Mouse (Mus musculus) testis, adult 2 months (tissue): ENCODE measurements around the gene Epb41l3. TPM values are rescaled to one million over a fixed set of nuclear protein-coding genes. Genes with fewer than 3 reads are reported as not detected.

Experiments
- H3K27ac ChIP-seq: fragments of 200-500 bp; 2 replicates; pipeline ENCODE4 v1.5.1; 2012; ENCODE audit warnings: low read depth, low read length; ENCODE audit not compliant: control insufficient read depth, insufficient read depth
- H3K27me3 ChIP-seq: fragments of 200-500 bp; 2 replicates; pipeline ENCODE4 v1.6.1; 2012; ENCODE audit warnings: mild to moderate bottlenecking, low read length, moderate library complexity; ENCODE audit not compliant: control insufficient read depth, insufficient read depth
- H3K36me3 ChIP-seq: fragments of 200-500 bp; 2 replicates; pipeline ENCODE4 v1.6.1; 2012; ENCODE audit warnings: mild to moderate bottlenecking, low read length; ENCODE audit not compliant: control insufficient read depth, insufficient read depth
- H3K4me1 ChIP-seq: fragments of 200-500 bp; 2 replicates; pipeline ENCODE4 v1.6.1; 2012; ENCODE audit warnings: low read length; ENCODE audit not compliant: control insufficient read depth, insufficient read depth
- H3K4me3 ChIP-seq: fragments of 200-500 bp; 2 replicates; pipeline ENCODE4 v1.5.1; 2012; ENCODE audit warnings: low read depth, mild to moderate bottlenecking, low read length, moderate library complexity, mixed read lengths; ENCODE audit not compliant: control insufficient read depth
- CTCF ChIP-seq: fragments of 200-500 bp; IDR thresholded peaks from 2 replicates; pipeline ENCODE4 v1.5.1; 2012; ENCODE audit warnings: low read depth, mild to moderate bottlenecking, inconsistent platforms, low read length, moderate library complexity; ENCODE audit not compliant: control insufficient read depth, insufficient read depth, insufficient replicate concordance
- POLR2A ChIP-seq: fragments of 200-500 bp; IDR thresholded peaks from 2 replicates; pipeline ENCODE4 v1.6.1; 2012; ENCODE audit warnings: low read depth, mild to moderate bottlenecking, inconsistent platforms, low read length, moderate library complexity; ENCODE audit not compliant: control insufficient read depth
- polyA plus RNA-seq: library from polyadenylated mRNA; depleted of rRNA; stranded (reverse); fragments of >200 nt; gene quantifications from 2 replicates; pipeline ENCODE4 v1.2.3, GENCODE M21; 2012

Epb41l3 gene
- polyA plus RNA-seq, 1 experiment = 46.7 TPM

- Histone ChIP-seq H3K4me3 (no peak overlapping the region), H3K27ac (no peak overlapping the region), H3K36me3 (no peaks in the 10 kb centered on the region), H3K27me3 (no peaks in the 10 kb centered on the region), H3K4me1 (no peaks in the 10 kb centered on the region; the same call in 1 of the 2 replicates)
- TF ChIP-seq CTCF (no peak), POLR2A (no peak)
Observed at GRCm38 (mm10) chr17:69229451-69229850, 154.0 kb downstream of the Epb41l3 start.

- Histone ChIP-seq H3K27ac (no peak overlapping the region), H3K4me3 (no peak overlapping the region), H3K4me1 (no peaks in the 10 kb centered on the region; the same call in 1 of the 2 replicates), H3K36me3 (no peaks in the 10 kb centered on the region), H3K27me3 (no peaks in the 10 kb centered on the region)
- no peak for TF ChIP-seq CTCF
- no peak for TF ChIP-seq POLR2A
Observed at GRCm38 (mm10) chr17:69230131-69230621, 154.7 kb downstream of the Epb41l3 start.

GRCm38 (mm10) chr17:69231360-69231759, 155.9 kb downstream of the Epb41l3 start:
- Histone ChIP-seq H3K4me1 (no peaks in the 10 kb centered on the region; the same call in 1 of the 2 replicates), H3K4me3 (no peak overlapping the region), H3K27ac (no peak overlapping the region), H3K27me3 (no peaks in the 10 kb centered on the region), H3K36me3 (no peaks in the 10 kb centered on the region)
- TF ChIP-seq POLR2A (no peak), CTCF (no peak)

GRCm38 (mm10) chr17:69237172-69237571, 161.7 kb downstream of the Epb41l3 start:
- no peak overlapping the region for H3K4me3 ChIP-seq
- H3K27me3 ChIP-seq = no peaks in the 10 kb centered on the region
- H3K36me3 ChIP-seq = no peaks in the 10 kb centered on the region
- TF ChIP-seq POLR2A (no peak), CTCF (no peak)
- no peaks in the 10 kb centered on the region for H3K4me1 ChIP-seq
- H3K27ac ChIP-seq = no peak overlapping the region

- Histone ChIP-seq H3K4me3 (no peak overlapping the region), H3K36me3 (no peaks in the 10 kb centered on the region), H3K27me3 (no peaks in the 10 kb centered on the region), H3K27ac (no peak overlapping the region), H3K4me1 (no peaks in the 10 kb centered on the region)
- TF ChIP-seq POLR2A (no peak), CTCF (no peak)
Observed at GRCm38 (mm10) chr17:69238810-69239373, 163.4 kb downstream of the Epb41l3 start.

GRCm38 (mm10) chr17:69239423-69239822, 163.9 kb downstream of the Epb41l3 start:
- TF ChIP-seq POLR2A = no peak
- no peak for TF ChIP-seq CTCF
- H3K36me3 ChIP-seq = no peaks in the 10 kb centered on the region
- no peak overlapping the region for H3K27ac ChIP-seq
- H3K27me3 ChIP-seq = no peaks in the 10 kb centered on the region
- H3K4me1 ChIP-seq = no peaks in the 10 kb centered on the region
- H3K4me3 ChIP-seq = no peak overlapping the region

GRCm38 (mm10) chr17:69255834-69256233, 180.4 kb downstream of the Epb41l3 start:
- no peak overlapping the region for H3K4me3 ChIP-seq
- no peaks in the 10 kb centered on the region for H3K4me1 ChIP-seq
- no peaks in the 10 kb centered on the region for H3K27me3 ChIP-seq
- no peak overlapping the region for H3K27ac ChIP-seq
- TF ChIP-seq POLR2A (no peak), CTCF (no peak)
- H3K36me3 ChIP-seq = no peaks in the 10 kb centered on the region

GRCm38 (mm10) chr17:69256441-69256840, 181.0 kb downstream of the Epb41l3 start:
- Histone ChIP-seq H3K36me3 (no peaks in the 10 kb centered on the region), H3K4me1 (no peaks in the 10 kb centered on the region), H3K4me3 (no peak overlapping the region), H3K27ac (no peak overlapping the region), H3K27me3 (no peaks in the 10 kb centered on the region)
- TF ChIP-seq CTCF = no peak
- TF ChIP-seq POLR2A = no peak
